Mouse (Mus musculus): ENCODE measurements around the gene Tbc1d22b. TPM values are rescaled to one million over a fixed set of nuclear protein-coding genes. Genes with fewer than 3 reads are reported as not detected.

Gene Tbc1d22b
- polyA plus RNA-seq, 1 experiment from 2014 or later = 19.9 TPM

GRCm38 (mm10) chr17:29615616-29616015 is 66.0 kb downstream of the Tbc1d22b start:
- no peak for DNase-seq (ENCODE audit: low spot score)
- WGBS = 16% methylated on average over 4 of the region's 4 CpGs

DNA sequence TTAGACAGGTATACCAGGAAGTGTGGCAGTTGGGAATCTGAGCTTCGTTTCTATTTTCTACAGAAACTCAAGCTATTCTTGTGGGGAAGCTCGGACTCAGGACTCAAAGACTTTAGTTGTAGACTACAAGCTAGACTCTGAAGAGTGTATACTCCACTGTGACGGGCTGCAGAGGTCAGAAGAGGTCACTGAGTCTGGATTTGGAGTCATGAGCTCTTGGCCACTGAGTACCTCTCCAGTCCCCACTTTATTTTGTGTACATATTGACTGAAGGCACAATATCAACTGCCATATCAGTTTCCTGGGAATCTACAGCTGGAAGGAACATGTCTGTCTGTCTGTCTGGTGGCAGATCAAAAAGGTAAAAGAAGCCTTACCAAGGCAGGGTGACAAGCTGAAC is 69.6 kb downstream of the Tbc1d22b start:
- ATAC-seq (ENCODE audit: insufficient read depth, low FRiP score, low TSS enrichment) (no peak), DNase-seq (ENCODE audit: low spot score) (no peak)
- Histone ChIP-seq H3K4me1 (ENCODE audit: control insufficient read depth, insufficient read depth, low read length) (peaks cover 12% of the 10 kb centered on the region), H3K9me3 (ENCODE audit: control insufficient read depth, low read length) (no peaks in the 10 kb centered on the region), H3K9ac (ENCODE audit: low read length) (no peak overlapping the region), H3K27me3 (ENCODE audit: control insufficient read depth, insufficient read depth, low read length) (no peaks in the 10 kb centered on the region), H3K4me3 (ENCODE audit: low read depth, low read length) (no peak overlapping the region), H3K4me2 (ENCODE audit: low read depth) (no peak overlapping the region), H3K27ac (ENCODE audit: low read depth, low read length) (no peak overlapping the region), H3K36me3 (ENCODE audit: control insufficient read depth, insufficient read depth, low read length) (peaks cover 8% of the 10 kb centered on the region)
- WGBS = 90% methylated on average over 3 of the region's 3 CpGs

More at GRCm38 (mm10) chr17:29615616-29616015, 66.0 kb downstream of the Tbc1d22b start:
- ATAC-seq (ENCODE audit: insufficient read depth, low FRiP score, low TSS enrichment) = no peak
- no peak overlapping the region for H3K27ac ChIP-seq (ENCODE audit: low read depth, low read length)
- H3K27me3 ChIP-seq (ENCODE audit: control insufficient read depth, insufficient read depth, low read length) = no peaks in the 10 kb centered on the region
- peak overlapping the region; percentile 92 for H3K4me2 ChIP-seq (ENCODE audit: low read depth)
- H3K4me3 ChIP-seq (ENCODE audit: low read depth, low read length) = peak overlapping the region; percentile 96
- H3K9ac ChIP-seq (ENCODE audit: low read length) = peak overlapping the region; percentile 96
- peaks cover 12% of the 10 kb centered on the region for H3K4me1 ChIP-seq (ENCODE audit: control insufficient read depth, insufficient read depth, low read length)
- no peaks in the 10 kb centered on the region for H3K9me3 ChIP-seq (ENCODE audit: control insufficient read depth, low read length)
- peaks cover 3% of the 10 kb centered on the region for H3K36me3 ChIP-seq (ENCODE audit: control insufficient read depth, insufficient read depth, low read length)

DNA sequence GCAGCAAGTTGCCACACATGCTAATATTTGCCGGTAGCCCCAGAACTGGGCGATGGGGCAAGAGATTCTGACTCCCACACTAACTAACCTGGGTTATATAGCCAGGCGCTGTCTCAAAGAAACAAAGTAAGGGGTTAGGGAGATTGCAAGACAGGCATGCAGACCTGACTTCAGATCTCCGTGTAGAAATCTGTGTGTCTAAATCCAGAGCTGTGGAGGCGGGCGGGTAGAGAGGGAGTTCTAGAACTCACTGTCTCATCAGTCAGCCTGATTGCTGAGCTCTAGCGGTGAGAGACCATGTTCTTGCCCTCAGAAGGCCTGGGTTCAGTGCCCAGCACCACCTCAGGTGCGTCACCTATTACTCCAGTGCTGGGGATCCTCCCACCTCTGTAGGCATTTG is 73.9 kb downstream of the Tbc1d22b start:
- no peak for DNase-seq (ENCODE audit: low spot score)
- ATAC-seq (ENCODE audit: insufficient read depth, low FRiP score, low TSS enrichment) = no peak
- H3K36me3 ChIP-seq (ENCODE audit: control insufficient read depth, insufficient read depth, low read length) = peaks cover 23% of the 10 kb centered on the region
- no peak overlapping the region for H3K4me3 ChIP-seq (ENCODE audit: low read depth, low read length)
- H3K9ac ChIP-seq (ENCODE audit: low read length) = no peak overlapping the region
- H3K4me1 ChIP-seq (ENCODE audit: control insufficient read depth, insufficient read depth, low read length) = no peaks in the 10 kb centered on the region
- H3K27ac ChIP-seq (ENCODE audit: low read depth, low read length) = no peak overlapping the region
- no peaks in the 10 kb centered on the region for H3K27me3 ChIP-seq (ENCODE audit: control insufficient read depth, insufficient read depth, low read length)
- no peaks in the 10 kb centered on the region for H3K9me3 ChIP-seq (ENCODE audit: control insufficient read depth, low read length)
- no peak overlapping the region for H3K4me2 ChIP-seq (ENCODE audit: low read depth)
- WGBS = 96% methylated on average over 8 of the region's 8 CpGs

- Histone ChIP-seq H3K27me3 (ENCODE audit: control insufficient read depth, insufficient read depth, low read length) (no peaks in the 10 kb centered on the region), H3K4me1 (ENCODE audit: control insufficient read depth, insufficient read depth, low read length) (no peaks in the 10 kb centered on the region), H3K36me3 (ENCODE audit: control insufficient read depth, insufficient read depth, low read length) (peaks cover 32% of the 10 kb centered on the region), H3K9me3 (ENCODE audit: control insufficient read depth, low read length) (no peaks in the 10 kb centered on the region), H3K4me2 (ENCODE audit: low read depth) (no peak overlapping the region), H3K9ac (ENCODE audit: low read length) (no peak overlapping the region), H3K4me3 (ENCODE audit: low read depth, low read length) (no peak overlapping the region), H3K27ac (ENCODE audit: low read depth, low read length) (no peak overlapping the region)
- ATAC-seq (ENCODE audit: insufficient read depth, low FRiP score, low TSS enrichment) (no peak), DNase-seq (ENCODE audit: low spot score) (no peak)
- WGBS = 90% methylated on average over 9 of the region's 9 CpGs
Measured at GRCm38 (mm10) chr17:29627285-29627684, 77.7 kb downstream of the Tbc1d22b start.

DNA sequence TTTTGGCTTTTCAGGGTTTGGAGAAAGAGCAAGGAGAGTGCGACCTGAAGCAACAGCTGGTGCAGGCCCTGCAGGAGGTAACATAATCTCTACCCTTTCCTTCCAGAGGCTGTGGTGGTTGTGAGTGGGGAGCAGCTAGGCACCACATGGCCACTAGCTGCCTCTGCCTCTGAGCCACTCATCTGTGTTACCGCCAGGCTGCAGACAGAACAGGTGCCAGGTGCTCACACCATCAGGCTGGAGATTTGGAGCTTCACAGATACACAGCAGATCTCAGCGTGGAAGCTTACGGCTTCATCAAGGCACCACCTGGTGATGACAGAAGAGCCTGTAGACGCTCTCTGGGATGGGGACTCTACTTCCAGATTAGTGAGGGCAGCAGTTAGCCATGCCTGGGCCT is 79.4 kb downstream of the Tbc1d22b start:
- Histone ChIP-seq H3K4me2 (ENCODE audit: low read depth) (no peak overlapping the region), H3K4me3 (ENCODE audit: low read depth, low read length) (no peak overlapping the region), H3K9ac (ENCODE audit: low read length) (no peak overlapping the region), H3K36me3 (ENCODE audit: control insufficient read depth, insufficient read depth, low read length) (peaks cover 32% of the 10 kb centered on the region), H3K27me3 (ENCODE audit: control insufficient read depth, insufficient read depth, low read length) (no peaks in the 10 kb centered on the region), H3K4me1 (ENCODE audit: control insufficient read depth, insufficient read depth, low read length) (no peaks in the 10 kb centered on the region), H3K27ac (ENCODE audit: low read depth, low read length) (no peak overlapping the region), H3K9me3 (ENCODE audit: control insufficient read depth, low read length) (no peaks in the 10 kb centered on the region)
- DNase-seq (ENCODE audit: low spot score) (no peak), ATAC-seq (ENCODE audit: insufficient read depth, low FRiP score, low TSS enrichment) (no peak)
- 90% methylated on average over 5 of the region's 5 CpGs for WGBS

- H3K36me3 ChIP-seq (ENCODE audit: control insufficient read depth, insufficient read depth, low read length) = peaks cover 32% of the 10 kb centered on the region
- 92% methylated on average over 5 of the region's 5 CpGs for WGBS
- ATAC-seq (ENCODE audit: insufficient read depth, low FRiP score, low TSS enrichment) = no peak
Measured at GRCm38 (mm10) chr17:29629620-29630019, 80.0 kb downstream of the Tbc1d22b start.

DNA sequence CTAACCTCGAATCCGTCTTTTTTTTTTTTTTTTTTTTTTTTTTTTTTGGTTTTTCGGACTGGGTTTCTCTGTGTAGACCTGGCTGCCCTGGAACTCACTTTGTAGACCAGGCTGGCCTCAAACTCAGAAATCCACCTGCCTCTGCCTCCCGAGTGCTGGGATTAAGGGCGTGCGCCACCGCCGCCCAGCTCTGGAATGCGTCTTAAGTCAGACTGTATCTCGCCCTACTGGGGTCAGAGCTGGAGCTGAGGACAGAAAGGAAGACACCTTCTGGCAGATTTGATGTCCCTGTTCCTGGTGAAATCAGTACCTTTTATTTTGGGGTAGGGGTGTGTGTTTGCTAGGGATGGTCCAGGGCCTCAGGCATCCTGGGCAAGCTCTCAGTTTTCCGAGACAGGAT is 82.7 kb downstream of the Tbc1d22b start:
- peaks cover 34% of the 10 kb centered on the region for H3K36me3 ChIP-seq (ENCODE audit: control insufficient read depth, insufficient read depth, low read length)
- no peak overlapping the region for H3K4me3 ChIP-seq (ENCODE audit: low read depth, low read length)
- DNase-seq (ENCODE audit: low spot score) (no peak), ATAC-seq (ENCODE audit: insufficient read depth, low FRiP score, low TSS enrichment) (no peak)
- H3K9ac ChIP-seq (ENCODE audit: low read length) = no peak overlapping the region
- no peak overlapping the region for H3K4me2 ChIP-seq (ENCODE audit: low read depth)
- H3K27ac ChIP-seq (ENCODE audit: low read depth, low read length) = no peak overlapping the region
- H3K9me3 ChIP-seq (ENCODE audit: control insufficient read depth, low read length) = no peaks in the 10 kb centered on the region
- no peaks in the 10 kb centered on the region for H3K27me3 ChIP-seq (ENCODE audit: control insufficient read depth, insufficient read depth, low read length)
- no peaks in the 10 kb centered on the region for H3K4me1 ChIP-seq (ENCODE audit: control insufficient read depth, insufficient read depth, low read length)
- 95% methylated on average over 11 of the region's 11 CpGs for WGBS

More at GRCm38 (mm10) chr17:29629620-29630019, 80.0 kb downstream of the Tbc1d22b start:
- H3K9me3 ChIP-seq (ENCODE audit: control insufficient read depth, low read length) = no peaks in the 10 kb centered on the region
- H3K27me3 ChIP-seq (ENCODE audit: control insufficient read depth, insufficient read depth, low read length) = no peaks in the 10 kb centered on the region
- no peak for DNase-seq (ENCODE audit: low spot score)
- H3K27ac ChIP-seq (ENCODE audit: low read depth, low read length) = no peak overlapping the region
- no peak overlapping the region for H3K4me2 ChIP-seq (ENCODE audit: low read depth)
- H3K9ac ChIP-seq (ENCODE audit: low read length) = no peak overlapping the region
- no peaks in the 10 kb centered on the region for H3K4me1 ChIP-seq (ENCODE audit: control insufficient read depth, insufficient read depth, low read length)
- H3K4me3 ChIP-seq (ENCODE audit: low read depth, low read length) = no peak overlapping the region

DNA sequence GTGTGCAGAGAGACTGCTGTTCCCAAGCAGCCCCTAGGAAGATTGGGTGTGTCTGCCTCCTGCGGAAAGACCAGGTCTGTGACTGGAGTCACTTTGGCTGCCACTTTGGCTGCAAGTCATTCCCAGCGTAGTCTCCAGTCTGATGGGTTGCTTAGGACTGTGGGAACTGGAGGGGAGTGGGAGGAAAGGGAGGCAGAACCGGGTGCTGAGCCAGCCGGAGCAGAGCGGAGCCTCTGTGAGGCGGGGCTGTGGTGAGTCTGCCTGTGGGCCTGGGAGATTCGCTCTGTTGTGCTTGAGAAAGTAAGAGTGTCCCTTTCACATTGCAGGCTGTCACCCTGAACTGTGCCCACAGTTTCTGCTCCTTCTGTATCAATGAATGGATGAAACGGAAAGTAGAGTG is 85.9 kb downstream of the Tbc1d22b start:
- Histone ChIP-seq H3K36me3 (ENCODE audit: control insufficient read depth, insufficient read depth, low read length) (peaks cover 34% of the 10 kb centered on the region), H3K4me3 (ENCODE audit: low read depth, low read length) (no peak overlapping the region), H3K4me1 (ENCODE audit: control insufficient read depth, insufficient read depth, low read length) (no peaks in the 10 kb centered on the region), H3K27ac (ENCODE audit: low read depth, low read length) (no peak overlapping the region), H3K9me3 (ENCODE audit: control insufficient read depth, low read length) (no peaks in the 10 kb centered on the region), H3K9ac (ENCODE audit: low read length) (no peak overlapping the region), H3K27me3 (ENCODE audit: control insufficient read depth, insufficient read depth, low read length) (no peaks in the 10 kb centered on the region), H3K4me2 (ENCODE audit: low read depth) (no peak overlapping the region)
- DNase-seq (ENCODE audit: low spot score) (no peak), ATAC-seq (ENCODE audit: insufficient read depth, low FRiP score, low TSS enrichment) (no peak)
- WGBS = 93% methylated on average over 8 of the region's 8 CpGs

- peak; percentile 27 for DNase-seq (ENCODE audit: low spot score)
- no peak for ATAC-seq (ENCODE audit: insufficient read depth, low FRiP score, low TSS enrichment)
- no peak overlapping the region for H3K27ac ChIP-seq (ENCODE audit: low read depth, low read length)
- H3K27me3 ChIP-seq (ENCODE audit: control insufficient read depth, insufficient read depth, low read length) = no peaks in the 10 kb centered on the region
- H3K4me3 ChIP-seq (ENCODE audit: low read depth, low read length) = no peak overlapping the region
- 82% methylated on average over 5 of the region's 5 CpGs for WGBS
- peaks cover 37% of the 10 kb centered on the region for H3K36me3 ChIP-seq (ENCODE audit: control insufficient read depth, insufficient read depth, low read length)
- H3K4me2 ChIP-seq (ENCODE audit: low read depth) = no peak overlapping the region
- H3K4me1 ChIP-seq (ENCODE audit: control insufficient read depth, insufficient read depth, low read length) = no peaks in the 10 kb centered on the region
- no peak overlapping the region for H3K9ac ChIP-seq (ENCODE audit: low read length)
- no peaks in the 10 kb centered on the region for H3K9me3 ChIP-seq (ENCODE audit: control insufficient read depth, low read length)
Measured at GRCm38 (mm10) chr17:29636118-29636517, 86.5 kb downstream of the Tbc1d22b start.
